Mouse (Mus musculus) heart, embryonic 13.5 days (tissue): Measurements from ENCODE around the gene Itga4. TPM values are rescaled to one million over a fixed set of nuclear protein-coding genes. Genes with fewer than 3 reads are reported as not detected.

Experiments used
- ATAC-seq: fragments of 200-750 bp; cut with Nextera tagmentation; 2 replicates; pipeline ENCODE4 v1.8.0; 2017; ENCODE audit warnings: moderate TSS enrichment; ENCODE audit not compliant: insufficient number of reproducible peaks, low FRiP score, low TSS enrichment; ENCODE audit errors: extremely low read depth
- H3K27ac ChIP-seq: fragments of 300-500 bp; sonication (generic); replicated peaks from 2 replicates; pipeline ENCODE4 v1.5.1; 2015; ENCODE audit warnings: moderate library complexity, mild to moderate bottlenecking, inconsistent platforms
- H3K27me3 ChIP-seq: fragments of 300-500 bp; sonication (generic); replicated peaks from 2 replicates; pipeline ENCODE4 v1.6.1; 2015; ENCODE audit warnings: mild to moderate bottlenecking, inconsistent platforms
- H3K36me3 ChIP-seq: fragments of 300-500 bp; sonication (generic); 2 replicates; pipeline ENCODE4 v1.6.1; 2015; ENCODE audit warnings: mild to moderate bottlenecking, inconsistent platforms
- H3K4me1 ChIP-seq: fragments of 300-500 bp; sonication (generic); 2 replicates; pipeline ENCODE4 v1.6.1; 2015; ENCODE audit warnings: inconsistent platforms
- H3K4me2 ChIP-seq: fragments of 300-500 bp; sonication (generic); 2 replicates; pipeline ENCODE4 v1.6.1; 2015; ENCODE audit warnings: inconsistent platforms, mild to moderate bottlenecking, moderate library complexity
- H3K4me3 ChIP-seq: fragments of 300-500 bp; sonication (generic); 2 replicates; pipeline ENCODE4 v1.5.1; 2015; ENCODE audit warnings: moderate library complexity, mild to moderate bottlenecking, inconsistent platforms
- H3K9ac ChIP-seq: fragments of 300-500 bp; sonication (generic); 2 replicates; pipeline ENCODE4 v1.6.1; 2015; ENCODE audit warnings: inconsistent platforms, mild to moderate bottlenecking, moderate library complexity
- H3K9me3 ChIP-seq: fragments of 300-500 bp; sonication (generic); 2 replicates; pipeline ENCODE4 v1.6.1; 2016; ENCODE audit warnings: inconsistent platforms
- WGBS: fragments of 180-500 bp; shearing (Covaris S2); methylation state at CpG from one replicate; pipeline ENCODE4 v1.1.7; 2015; ENCODE audit warnings: mixed read lengths; 5-methylcytosine and 5-hydroxymethylcytosine counted together
- polyA plus RNA-seq: library from polyadenylated mRNA; unstranded; fragments of >200 nt; fragmentation: Nextera tagmentation; extraction: Ambion mirVana; gene quantifications from 2 replicates; pipeline ENCODE4 v1.2.1, GENCODE M21; 2015

The Itga4 gene
- polyA plus RNA-seq, 1 experiment from 2014 or later: 3.8 TPM

DNA sequence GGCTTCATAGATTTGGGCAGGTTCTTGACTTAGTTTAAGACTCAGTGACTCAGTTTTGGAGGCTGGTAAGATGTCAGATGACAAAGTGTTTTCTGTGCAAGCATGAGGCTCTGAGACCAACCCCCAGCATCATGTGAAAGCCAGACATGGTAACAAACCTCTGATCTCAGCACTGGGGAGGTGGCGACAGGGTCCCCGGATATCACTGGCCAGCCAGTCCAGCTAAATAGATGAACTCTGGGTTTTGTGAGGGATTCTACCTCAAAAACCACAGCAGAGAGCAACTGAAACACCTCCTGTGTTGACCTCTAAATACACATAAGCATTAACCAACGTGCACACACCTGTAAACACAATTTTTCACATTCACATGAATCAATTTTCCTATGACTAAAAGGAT lies 12.0 kb downstream of the Itga4 start:
- Histone ChIP-seq H3K27me3 (no peaks in the 10 kb centered on the region), H3K27ac (no peak overlapping the region), H3K36me3 (no peaks in the 10 kb centered on the region), H3K4me1 (peaks cover 7% of the 10 kb centered on the region), H3K9ac (no peak overlapping the region), H3K9me3 (no peaks in the 10 kb centered on the region), H3K4me3 (no peak overlapping the region), H3K4me2 (no peak overlapping the region)
- WGBS: 67% methylated on average over 3 of the region's 3 CpGs
- ATAC-seq: no peak

DNA sequence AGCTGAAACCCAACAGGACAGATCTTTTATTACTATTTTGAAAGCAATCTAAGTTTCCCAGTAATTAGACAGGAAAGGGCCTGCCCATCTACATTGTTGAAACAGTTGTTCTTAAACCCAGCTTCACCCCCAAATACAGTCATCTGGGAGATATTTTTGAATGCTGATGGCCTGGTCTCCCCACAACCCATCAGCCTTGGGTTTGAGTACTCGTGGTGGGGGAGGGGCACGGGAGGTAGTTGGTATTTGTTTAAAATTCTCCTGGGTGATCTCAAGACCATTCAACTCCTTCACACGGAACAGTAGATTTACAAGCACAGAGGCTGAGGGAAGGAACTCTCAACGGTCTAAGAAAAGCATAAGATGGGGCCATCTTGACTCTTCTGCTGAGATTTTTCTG lies 13.6 kb downstream of the Itga4 start:
- Histone ChIP-seq H3K9ac (no peak overlapping the region), H3K27ac (no peak overlapping the region), H3K4me2 (no peak overlapping the region), H3K36me3 (no peaks in the 10 kb centered on the region), H3K4me1 (peaks cover 7% of the 10 kb centered on the region), H3K27me3 (no peaks in the 10 kb centered on the region), H3K4me3 (no peak overlapping the region), H3K9me3 (no peaks in the 10 kb centered on the region)
- 76% methylated on average over 4 of the region's 4 CpGs for WGBS
- no peak for ATAC-seq

DNA sequence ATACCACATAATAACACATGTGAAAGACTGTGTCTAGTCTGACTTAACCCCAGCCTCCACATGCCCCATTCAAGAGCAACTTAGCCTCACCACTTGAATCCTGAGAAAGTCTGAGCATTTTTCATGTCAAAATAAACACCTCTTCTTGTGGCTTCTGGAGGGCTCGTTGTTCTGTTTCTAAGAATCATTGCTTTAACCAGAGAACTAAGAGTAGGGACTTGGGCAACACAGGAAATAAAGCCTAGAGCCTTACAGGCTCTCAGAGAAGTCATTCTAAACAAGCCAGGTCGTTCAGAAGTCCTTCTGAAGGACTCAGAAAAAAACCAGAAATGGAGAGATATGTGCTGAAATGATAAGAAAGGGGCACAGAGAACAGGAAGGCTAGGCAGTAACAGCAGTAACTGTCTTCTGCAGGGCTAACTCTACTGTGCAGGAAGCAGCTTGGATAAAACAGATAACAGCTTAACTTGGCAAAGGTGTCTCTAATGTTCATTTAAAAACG lies 14.9 kb downstream of the Itga4 start:
- Histone ChIP-seq H3K4me3 (no peak overlapping the region), H3K27ac (no peak overlapping the region), H3K9ac (no peak overlapping the region), H3K9me3 (no peaks in the 10 kb centered on the region), H3K4me2 (no peak overlapping the region), H3K36me3 (no peaks in the 10 kb centered on the region), H3K4me1 (peaks cover 7% of the 10 kb centered on the region), H3K27me3 (no peaks in the 10 kb centered on the region)
- WGBS: 18% methylated on average over 3 of the region's 3 CpGs
- ATAC-seq: no peak

DNA sequence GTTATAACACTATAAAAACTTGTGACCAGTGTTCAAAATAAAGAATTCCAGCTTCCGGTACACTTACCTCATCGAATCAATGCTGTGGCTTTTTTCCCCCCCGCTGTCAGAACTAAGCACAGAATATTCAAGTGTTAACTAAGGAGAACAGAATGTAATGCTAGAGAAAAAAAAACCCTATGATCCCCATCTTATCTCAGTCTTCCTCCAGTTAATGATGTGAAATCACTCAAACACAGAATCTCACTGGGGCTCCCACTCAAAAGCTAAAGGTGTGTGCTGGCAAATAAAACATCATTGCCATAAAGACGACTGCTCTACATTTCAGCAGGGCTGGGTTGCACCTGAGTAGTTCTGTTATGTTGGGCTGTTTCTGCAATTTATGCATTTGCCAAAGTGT lies 16.6 kb downstream of the Itga4 start:
- Histone ChIP-seq H3K4me1 (peaks cover 7% of the 10 kb centered on the region), H3K9ac (no peak overlapping the region), H3K27ac (no peak overlapping the region), H3K4me3 (no peak overlapping the region), H3K4me2 (no peak overlapping the region), H3K36me3 (no peaks in the 10 kb centered on the region), H3K9me3 (no peaks in the 10 kb centered on the region), H3K27me3 (no peaks in the 10 kb centered on the region)
- WGBS: 82% methylated on average over 4 of the region's 4 CpGs
- ATAC-seq: no peak

DNA sequence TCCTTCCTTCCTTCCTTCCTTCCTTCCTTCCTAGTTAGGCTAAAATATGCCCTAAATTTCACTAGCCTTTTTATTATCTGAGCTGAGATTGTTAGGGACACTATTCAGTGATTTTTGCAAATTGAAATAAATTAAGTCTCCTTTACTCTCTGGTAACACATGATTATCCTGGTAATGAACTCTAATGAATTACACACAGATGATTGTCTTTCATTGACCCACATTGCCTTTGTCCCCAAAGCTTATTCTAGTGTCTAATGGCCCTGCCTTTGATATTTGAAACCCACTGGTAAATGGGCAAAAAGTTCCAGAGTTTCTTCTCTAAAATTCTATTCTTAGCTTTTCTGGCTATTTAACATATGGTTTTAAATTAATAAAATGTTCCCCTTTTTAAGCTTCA lies 23.4 kb downstream of the Itga4 start:
- H3K4me3 ChIP-seq: no peak overlapping the region
- no peaks in the 10 kb centered on the region for H3K27me3 ChIP-seq
- H3K9ac ChIP-seq: no peak overlapping the region
- H3K9me3 ChIP-seq: no peaks in the 10 kb centered on the region
- no peak overlapping the region for H3K4me2 ChIP-seq
- H3K27ac ChIP-seq: no peak overlapping the region
- H3K36me3 ChIP-seq: no peaks in the 10 kb centered on the region
- H3K4me1 ChIP-seq: no peaks in the 10 kb centered on the region
- no peak for ATAC-seq

DNA sequence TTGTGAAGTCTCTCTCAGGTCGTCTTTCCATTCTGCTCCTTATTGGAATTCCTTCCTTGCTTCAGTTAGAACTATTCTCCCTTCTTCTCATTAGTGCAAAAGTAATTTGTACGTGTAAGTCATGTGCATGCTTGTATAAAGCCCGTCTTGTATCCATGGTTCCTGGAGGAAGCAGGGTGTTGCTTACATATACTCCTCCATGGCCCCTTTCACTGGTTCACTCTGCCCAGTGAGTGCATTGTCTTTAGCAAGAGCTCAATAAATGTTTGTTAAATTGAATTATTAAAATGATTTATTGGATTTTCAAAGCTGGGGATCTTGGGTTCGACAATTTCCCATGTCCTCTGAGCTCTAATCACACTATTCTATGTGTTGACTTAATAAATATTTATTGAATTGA lies 29.0 kb downstream of the Itga4 start:
- no peak overlapping the region for H3K9ac ChIP-seq
- ATAC-seq: no peak
- no peaks in the 10 kb centered on the region for H3K4me1 ChIP-seq
- 81% methylated on average over 4 of the region's 4 CpGs for WGBS
- no peak overlapping the region for H3K4me2 ChIP-seq
- H3K4me3 ChIP-seq: no peak overlapping the region
- H3K36me3 ChIP-seq: no peaks in the 10 kb centered on the region
- H3K9me3 ChIP-seq: no peaks in the 10 kb centered on the region
- H3K27ac ChIP-seq: no peak overlapping the region
- no peaks in the 10 kb centered on the region for H3K27me3 ChIP-seq

DNA sequence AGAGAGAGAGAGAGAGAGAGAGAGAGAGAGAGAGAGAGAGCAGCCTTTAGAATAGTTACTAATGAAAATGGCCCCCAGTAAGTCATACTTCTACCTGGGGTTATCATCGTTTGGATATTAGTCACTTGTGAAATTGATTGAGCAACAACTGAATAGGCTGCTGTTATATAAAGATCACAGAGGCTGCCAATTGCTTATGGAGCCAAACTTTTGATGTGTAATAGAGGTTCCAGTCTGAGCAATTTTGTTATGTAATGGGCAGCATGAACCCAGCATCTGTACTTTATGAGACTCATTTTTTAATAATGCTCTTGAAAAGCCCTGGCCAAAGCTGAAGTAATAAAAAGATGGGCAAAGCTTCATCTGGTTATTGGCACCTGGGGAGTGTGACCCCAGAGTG lies 34.9 kb downstream of the Itga4 start:
- no peak for ATAC-seq

DNA sequence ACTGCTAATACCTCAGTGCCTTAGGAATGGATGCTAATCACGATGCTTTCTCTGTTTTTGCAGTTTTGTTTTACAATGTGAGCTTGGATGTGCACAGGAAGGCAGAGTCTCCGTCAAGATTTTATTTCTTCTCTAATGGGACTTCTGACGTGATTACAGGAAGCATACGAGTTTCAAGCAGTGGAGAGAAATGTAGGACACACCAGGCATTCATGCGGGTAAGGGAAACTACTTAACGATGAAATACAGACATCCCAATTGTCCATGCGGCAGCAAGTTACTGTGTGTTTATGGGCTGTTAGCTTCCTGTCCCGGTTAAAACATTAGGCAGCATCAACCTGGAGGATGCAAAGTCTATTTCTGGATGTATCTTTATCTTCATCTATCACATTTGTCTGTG lies 36.7 kb downstream of the Itga4 start:
- no peak overlapping the region for H3K4me2 ChIP-seq
- no peak overlapping the region for H3K4me3 ChIP-seq
- no peak for ATAC-seq
- no peaks in the 10 kb centered on the region for H3K9me3 ChIP-seq
- H3K36me3 ChIP-seq: no peaks in the 10 kb centered on the region
- H3K9ac ChIP-seq: no peak overlapping the region
- no peak overlapping the region for H3K27ac ChIP-seq
- no peaks in the 10 kb centered on the region for H3K4me1 ChIP-seq
- WGBS: 74% methylated on average over 8 of the region's 8 CpGs
- H3K27me3 ChIP-seq: no peaks in the 10 kb centered on the region

More for the DNA sequence above, 34.9 kb downstream of the Itga4 start:
- Histone ChIP-seq H3K4me1 (no peaks in the 10 kb centered on the region), H3K27ac (no peak overlapping the region), H3K4me3 (no peak overlapping the region), H3K4me2 (no peak overlapping the region), H3K9me3 (no peaks in the 10 kb centered on the region), H3K36me3 (no peaks in the 10 kb centered on the region), H3K9ac (no peak overlapping the region), H3K27me3 (no peaks in the 10 kb centered on the region)
- 60% methylated on average over 1 of the region's 1 CpGs for WGBS

DNA sequence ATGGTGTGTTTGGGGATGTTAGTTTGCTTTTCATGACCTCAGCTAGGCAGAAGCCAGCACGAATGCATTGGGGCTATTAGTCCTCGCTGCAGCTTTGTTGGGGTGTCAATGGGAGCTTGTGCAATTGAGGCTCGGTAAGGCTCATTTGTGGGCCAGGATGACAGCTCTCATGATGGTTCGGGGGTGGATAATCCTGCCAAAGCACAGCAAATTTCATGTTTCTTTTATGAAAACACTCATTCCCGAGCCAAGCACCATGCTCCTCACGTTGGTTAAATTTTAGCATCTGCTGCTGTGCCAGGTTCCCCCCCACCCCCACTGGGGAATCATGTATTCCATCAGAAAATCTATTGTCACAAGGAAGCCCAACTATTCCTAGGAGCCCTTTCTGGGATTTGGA lies 37.2 kb downstream of the Itga4 start:
- Histone ChIP-seq H3K9ac (no peak overlapping the region), H3K4me3 (no peak overlapping the region), H3K4me2 (no peak overlapping the region), H3K4me1 (no peaks in the 10 kb centered on the region), H3K9me3 (no peaks in the 10 kb centered on the region), H3K36me3 (no peaks in the 10 kb centered on the region), H3K27ac (no peak overlapping the region), H3K27me3 (no peaks in the 10 kb centered on the region)
- 77% methylated on average over 6 of the region's 6 CpGs for WGBS
- ATAC-seq: no peak

DNA sequence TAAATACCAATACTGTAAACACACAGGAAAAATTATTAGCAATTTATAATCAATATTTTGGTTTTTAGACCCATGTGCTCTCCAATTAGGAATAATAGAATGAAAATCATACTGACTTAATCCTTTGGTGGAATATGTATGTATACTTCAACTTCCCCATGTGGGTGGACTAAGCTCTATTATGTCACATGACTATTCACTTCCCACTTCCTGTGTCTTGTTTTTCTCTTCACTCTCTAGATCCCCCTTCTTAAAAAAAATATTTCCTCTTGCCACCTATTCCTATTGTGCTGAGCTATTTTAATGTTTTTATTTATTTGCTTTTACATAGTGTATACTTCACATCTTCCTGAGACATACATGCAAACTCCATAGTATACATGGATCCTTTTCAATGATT lies 47.2 kb downstream of the Itga4 start:
- H3K4me2 ChIP-seq: no peak overlapping the region
- H3K4me1 ChIP-seq: no peaks in the 10 kb centered on the region
- no peak for ATAC-seq

DNA sequence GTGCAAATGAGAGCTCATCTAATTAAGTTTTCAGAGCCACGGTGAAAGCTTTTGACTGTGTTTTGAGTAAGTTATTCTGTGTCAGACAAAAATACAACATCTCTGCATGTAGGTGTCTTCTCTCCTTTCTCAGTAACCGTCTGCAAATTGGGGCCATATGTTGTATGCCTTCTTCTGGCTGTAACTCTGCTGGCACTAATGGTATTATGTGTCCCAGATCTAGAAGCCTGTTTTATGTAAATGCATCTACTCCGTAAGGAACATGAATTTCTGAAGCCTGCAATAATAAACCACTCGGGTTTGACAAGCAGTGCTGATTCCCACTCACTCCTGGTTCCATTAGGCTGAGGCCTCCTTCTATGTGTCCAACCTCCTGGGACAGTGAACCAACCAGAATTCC lies 52.3 kb downstream of the Itga4 start:
- WGBS: 81% methylated on average over 4 of the region's 4 CpGs
- no peaks in the 10 kb centered on the region for H3K9me3 ChIP-seq

More for the DNA sequence above, 47.2 kb downstream of the Itga4 start:
- H3K36me3 ChIP-seq: no peaks in the 10 kb centered on the region
- H3K9ac ChIP-seq: no peak overlapping the region
- no peaks in the 10 kb centered on the region for H3K9me3 ChIP-seq
- H3K27me3 ChIP-seq: no peaks in the 10 kb centered on the region
- no peak overlapping the region for H3K27ac ChIP-seq
- H3K4me3 ChIP-seq: no peak overlapping the region

DNA sequence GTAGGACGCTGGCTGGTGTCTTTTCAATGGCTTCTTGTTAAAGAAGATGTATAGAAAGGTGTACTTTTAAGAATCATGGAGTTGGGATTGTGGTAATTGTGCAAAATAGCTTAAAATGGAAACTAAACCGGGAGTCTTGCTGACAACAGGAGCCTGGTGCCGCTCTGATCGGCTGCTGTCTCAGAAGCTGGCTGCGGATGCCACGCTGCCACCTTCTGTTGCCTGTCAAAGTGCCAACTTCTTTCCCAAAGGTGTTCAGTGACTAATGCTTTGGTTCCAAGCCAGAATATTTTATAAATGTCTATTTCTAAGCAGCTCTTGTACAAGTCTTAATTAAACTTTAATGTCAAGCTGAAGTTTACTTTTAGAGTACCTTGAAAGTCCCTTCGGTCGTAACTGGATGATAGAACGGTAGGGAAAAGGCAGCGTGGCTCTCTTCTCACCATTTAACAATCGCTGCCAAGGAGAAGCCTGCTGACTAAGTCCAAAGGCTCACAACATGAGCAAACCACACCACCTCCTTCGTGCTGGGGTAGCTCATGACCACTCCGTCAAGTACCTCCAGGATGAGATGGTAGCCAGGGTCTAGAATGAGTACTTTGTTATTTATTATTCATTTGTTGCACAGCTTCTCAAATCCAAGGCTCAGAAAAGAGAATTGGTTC lies 54.4 kb downstream of the Itga4 start:
- H3K27ac ChIP-seq: no peak overlapping the region
- H3K9me3 ChIP-seq: no peaks in the 10 kb centered on the region
- H3K4me1 ChIP-seq: no peaks in the 10 kb centered on the region
- H3K36me3 ChIP-seq: no peaks in the 10 kb centered on the region
- 84% methylated on average over 13 of the region's 13 CpGs for WGBS
- no peak overlapping the region for H3K9ac ChIP-seq
- no peak for ATAC-seq
- no peak overlapping the region for H3K4me2 ChIP-seq
- no peak overlapping the region for H3K4me3 ChIP-seq
- H3K27me3 ChIP-seq: no peaks in the 10 kb centered on the region

More for the DNA sequence above, 52.3 kb downstream of the Itga4 start:
- no peaks in the 10 kb centered on the region for H3K4me1 ChIP-seq
- no peak overlapping the region for H3K4me3 ChIP-seq
- H3K4me2 ChIP-seq: no peak overlapping the region
- no peaks in the 10 kb centered on the region for H3K27me3 ChIP-seq
- H3K9ac ChIP-seq: no peak overlapping the region
- no peaks in the 10 kb centered on the region for H3K36me3 ChIP-seq
- ATAC-seq: no peak
- no peak overlapping the region for H3K27ac ChIP-seq
